Mouse (Mus musculus) thymus, postnatal 4 days (tissue): ENCODE results near the gene Rnf43.

Experiments
- DNase-seq: peaks from one replicate; pipeline ENCODE4 v3.0.0; 2021

Gene Rnf43

GRCm38 (mm10) chr11:87748132-87749119, 85.9 kb downstream of the Rnf43 start:
- DNase-seq: peak; percentile 86

DNA sequence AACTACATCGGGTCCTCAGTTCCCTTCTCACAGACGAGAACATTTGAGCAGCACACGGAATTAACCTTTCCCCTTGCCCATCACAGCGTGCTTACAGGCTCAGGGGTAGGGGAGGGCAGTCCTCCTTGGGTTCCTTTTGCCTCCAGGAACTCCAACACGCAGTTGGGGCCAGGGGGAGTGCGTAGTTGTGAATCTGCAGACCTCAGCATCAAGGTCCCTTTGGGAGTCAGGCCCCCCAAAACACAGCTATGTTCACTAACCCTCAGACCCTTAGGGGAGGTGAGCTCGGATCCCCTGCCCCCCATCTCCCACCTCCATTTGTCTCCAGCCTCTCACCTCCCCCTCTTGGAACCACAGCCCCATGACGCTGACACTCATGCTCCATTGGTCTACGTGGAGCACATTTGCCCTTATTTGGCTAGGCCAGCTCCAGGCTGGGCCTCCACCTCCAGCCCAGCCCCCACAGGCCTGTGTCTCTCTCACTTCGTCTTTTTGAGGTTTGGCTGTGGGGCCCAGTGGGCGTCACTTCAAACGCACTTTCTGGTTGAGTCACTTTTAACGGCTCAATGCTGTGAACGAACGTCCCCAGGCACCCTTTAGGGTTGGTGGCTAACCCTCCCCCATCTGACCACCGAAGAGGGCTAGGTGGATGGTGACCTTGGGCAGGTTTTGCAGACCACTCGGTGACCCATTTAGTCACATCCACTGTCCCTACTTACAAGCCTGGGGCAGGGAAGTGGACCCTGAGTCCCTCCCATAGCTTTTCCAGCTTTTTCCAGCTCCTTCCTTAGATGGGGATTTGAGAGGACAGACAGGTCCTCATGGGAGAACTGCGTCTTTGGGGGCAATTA, 86.9 kb downstream of the Rnf43 start:
- peak; percentile 90 for DNase-seq

DNA sequence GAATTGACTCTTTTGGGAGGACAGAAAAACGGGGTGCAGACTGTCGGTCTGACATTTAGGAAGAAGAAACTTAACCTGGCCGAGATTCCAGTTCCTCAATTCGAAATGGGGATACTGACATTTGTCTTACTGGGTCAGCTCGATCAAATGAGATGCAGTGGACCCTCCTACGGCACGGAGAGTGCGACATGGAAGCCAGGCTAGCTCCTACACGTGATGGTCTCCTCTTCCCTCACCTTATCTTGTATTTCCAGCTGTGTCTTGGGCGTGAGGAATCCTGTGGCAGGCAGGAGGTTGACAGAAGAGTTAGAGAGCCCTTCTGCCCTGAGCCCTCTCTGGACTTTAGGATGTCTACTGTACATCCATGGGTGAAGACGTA, 87.5 kb downstream of the Rnf43 start:
- no peak for DNase-seq

DNA sequence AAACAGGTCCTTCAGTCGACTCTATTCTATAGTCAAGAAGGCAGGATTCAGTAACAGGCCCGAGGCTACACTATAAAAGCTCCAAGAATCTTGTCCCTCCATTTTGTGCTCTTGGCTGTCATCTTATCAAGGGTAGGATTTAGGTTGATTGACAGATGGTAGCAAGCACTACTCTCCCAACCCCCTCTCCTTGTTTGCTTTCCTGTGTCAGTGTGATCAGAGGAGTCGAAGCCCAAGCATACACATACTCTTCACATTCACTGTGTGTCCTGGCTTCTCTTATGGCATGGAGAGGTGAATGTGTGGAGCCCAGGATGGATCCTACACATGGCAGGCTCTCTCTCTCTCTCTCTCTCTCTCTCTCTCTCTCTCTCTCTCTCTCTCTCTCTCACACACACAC, 88.0 kb downstream of the Rnf43 start:
- peak; percentile 56 for DNase-seq

GRCm38 (mm10) chr11:87751031-87751430, 88.5 kb downstream of the Rnf43 start:
- peak; percentile 67 for DNase-seq

DNA sequence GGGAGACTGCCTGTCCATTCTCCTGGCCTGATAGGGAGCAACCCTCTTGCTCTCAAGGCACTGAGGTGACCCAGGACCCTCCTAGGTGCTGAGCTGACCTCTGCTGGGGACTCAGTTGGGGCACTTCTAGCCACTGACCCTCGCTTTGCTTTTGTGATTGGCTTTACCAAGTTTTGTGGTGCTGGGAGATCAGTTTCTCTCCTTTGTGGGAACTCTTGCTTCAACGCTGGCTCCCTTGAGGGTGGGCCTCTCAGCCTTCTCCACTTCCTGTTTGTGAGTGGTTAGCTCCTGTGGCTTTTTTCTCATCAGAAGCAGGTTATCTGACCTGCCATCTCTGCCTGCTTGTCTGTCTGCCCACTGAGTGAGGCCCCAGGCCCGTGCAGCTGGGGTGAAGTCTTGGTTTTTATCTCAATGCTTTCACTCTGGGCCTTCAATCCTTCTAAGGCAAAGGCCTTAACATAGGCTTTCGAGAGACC, 89.0 kb downstream of the Rnf43 start:
- peak; percentile 81 for DNase-seq

GRCm38 (mm10) chr11:87752307-87752706, 89.8 kb downstream of the Rnf43 start:
- DNase-seq: no peak

DNA sequence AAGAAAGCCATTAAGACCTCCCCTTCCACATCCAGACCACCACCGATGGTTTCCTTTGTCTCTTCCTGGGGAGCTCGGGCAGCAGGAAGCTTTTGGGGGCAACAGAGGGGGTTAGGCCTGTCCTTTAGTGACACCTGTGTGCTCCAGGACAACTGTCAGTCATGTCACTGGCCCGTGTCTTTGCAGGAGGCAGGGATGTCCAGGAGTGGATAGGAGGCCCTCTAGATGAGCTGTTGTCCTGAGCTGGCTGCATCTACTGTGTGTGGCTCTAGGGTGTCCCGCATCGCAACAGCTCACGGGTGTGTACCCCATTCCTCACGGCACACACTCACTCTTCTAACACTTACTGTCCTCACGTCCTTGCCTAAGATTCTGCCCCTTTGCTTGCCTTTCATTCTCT, 90.7 kb downstream of the Rnf43 start:
- peak; percentile 59 for DNase-seq

DNA sequence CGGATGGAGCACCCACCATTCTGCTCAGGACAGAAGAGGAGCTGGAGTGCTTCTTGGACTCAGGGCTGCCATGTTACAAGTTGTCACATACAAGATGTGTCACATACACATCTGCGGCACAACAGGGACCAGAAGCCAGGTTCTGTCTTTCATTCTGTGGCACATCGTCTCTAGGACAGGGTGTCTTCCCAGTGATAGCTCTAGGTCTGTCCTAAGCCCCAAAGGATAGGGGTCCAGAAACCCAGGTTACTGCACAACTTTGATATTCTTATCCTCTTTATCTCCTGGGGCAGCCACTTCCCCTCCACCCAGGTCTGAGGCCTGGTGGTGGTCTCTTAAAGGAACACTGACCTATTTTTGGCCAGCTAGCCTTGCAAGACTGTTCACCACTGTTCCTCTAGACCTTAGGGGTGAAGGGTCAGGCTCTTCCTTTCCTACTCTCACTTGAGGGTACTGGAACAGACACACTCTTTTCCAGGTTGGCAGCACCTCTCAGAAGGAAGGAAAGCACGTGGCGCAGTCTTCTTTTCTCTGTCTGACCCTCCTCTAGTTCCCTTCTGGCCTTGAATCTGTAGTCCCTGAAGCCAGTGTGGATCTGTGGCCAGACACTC, 91.5 kb downstream of the Rnf43 start:
- peak; percentile 56 for DNase-seq

DNA sequence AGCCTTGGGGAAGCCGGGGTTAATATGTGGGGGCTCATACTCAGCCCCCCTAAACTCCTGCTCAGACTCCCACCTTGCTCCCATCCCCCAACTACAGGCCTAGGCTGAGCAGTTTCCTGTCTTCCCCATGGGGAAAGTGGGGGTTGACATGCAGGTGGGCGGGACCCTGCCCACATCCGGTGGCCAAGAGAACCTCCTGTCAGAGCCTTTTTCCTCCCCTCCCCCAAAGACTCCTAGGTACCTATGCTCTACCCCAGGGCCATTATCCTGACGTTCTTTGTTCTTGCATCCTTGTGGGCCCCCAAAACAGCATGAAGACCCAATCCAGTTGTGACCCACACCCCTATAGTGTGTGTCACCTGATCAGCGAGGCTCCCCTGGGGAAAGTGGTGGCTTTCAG, 92.1 kb downstream of the Rnf43 start:
- peak; percentile 89 for DNase-seq

DNA sequence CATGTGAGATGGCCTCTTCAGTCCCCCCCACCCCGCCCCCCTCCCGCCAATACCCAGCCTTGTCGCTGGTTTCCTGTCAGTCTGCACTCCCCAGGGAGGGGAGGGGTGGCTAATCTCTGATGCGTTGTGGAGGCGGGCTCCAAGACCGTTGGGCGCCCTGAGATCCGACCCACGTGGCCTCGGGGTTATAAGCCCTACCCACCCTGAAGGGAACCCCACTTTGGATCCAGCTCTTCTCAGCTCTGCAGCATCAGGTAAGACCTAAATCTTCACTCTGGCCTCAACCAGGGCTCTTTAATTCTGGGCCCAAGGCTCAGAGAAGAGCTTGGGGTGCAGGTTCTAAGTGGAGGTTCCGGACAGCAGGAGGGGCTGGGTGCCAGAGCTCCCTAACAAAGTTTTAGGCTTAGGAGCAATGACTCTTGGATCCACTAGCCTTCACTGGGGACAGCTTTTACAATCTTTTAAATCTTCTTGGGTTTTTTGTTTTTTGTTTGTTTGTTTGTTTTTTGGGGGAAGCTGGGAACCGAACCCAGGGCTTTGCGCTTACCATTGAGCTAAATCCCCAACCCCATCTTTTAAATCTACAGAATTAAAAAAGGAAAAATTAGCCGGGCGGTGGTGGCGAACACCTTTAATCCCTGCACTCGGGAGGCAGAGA, 93.0 kb downstream of the Rnf43 start:
- DNase-seq: peak; percentile 96

DNA sequence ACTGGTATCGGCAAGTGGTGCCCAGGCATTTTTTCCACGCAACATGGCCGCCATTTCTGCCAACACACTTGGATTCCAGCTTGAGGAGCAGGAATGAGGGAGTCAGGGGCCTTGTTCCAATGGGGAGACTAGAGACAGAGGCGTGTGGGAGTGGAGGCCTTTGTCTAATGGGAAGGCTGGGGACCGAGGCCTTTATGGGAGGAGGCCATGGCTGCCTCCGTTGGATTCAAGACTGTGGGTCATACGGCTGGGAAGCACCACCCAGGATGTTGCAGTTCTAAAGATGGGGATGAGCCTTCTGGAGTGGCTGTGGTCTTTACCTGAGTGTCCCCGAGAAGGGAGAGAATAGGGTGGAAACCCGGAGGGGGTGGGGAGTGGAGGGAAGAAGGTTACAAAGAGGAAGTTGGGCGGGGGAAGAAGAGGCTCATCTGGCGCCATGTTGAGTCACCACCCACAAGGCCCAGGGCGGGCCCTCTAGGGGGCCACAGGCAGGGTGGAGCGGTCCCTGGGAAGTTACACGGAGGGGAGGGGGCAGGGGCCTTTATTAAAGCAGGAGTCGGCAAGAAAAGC, 93.8 kb downstream of the Rnf43 start:
- DNase-seq: peak; percentile 81

DNA sequence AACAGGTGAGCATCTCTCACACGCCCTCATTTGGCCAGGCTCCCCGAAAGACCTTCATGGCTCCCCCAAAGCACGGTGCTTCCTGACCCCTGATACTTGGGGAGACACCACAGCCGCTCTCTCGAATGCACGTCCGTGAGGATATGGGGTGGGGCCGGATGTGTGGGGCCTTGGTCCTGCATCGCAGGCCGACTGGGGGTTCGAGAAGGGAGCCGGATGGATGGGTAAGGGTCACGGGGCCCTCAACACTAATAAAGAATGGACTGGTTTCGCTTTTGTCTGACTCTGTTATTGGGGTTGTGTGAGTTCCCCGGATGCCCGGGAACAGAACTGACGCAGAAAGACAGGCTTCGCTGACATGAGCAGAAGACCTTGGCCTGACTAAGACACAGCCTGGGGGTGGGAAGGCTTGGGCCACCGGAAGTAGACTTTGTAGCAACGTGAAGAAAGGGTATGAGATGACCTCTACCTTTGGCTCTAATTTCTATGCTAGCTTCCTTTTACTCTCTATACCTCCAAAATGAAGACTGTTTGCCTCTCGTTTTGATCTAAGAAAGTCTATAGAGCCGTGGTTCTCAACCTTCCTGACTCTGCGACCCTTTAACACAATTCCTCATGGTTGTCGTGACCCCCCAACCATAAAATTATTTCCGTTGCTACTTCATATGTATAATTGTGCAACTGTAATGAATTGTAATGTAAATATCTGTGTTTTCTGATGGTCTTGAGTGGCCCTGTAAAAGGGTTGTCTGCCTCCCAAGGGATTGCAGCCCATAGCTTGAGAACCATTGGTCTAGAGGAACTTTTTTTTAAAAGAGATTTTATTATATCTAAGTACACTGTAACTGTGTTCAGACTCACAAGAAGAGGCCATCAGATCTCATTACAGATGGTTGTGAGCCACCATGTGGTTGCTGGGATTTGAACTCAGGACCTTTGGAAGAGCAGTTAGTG, 94.8 kb downstream of the Rnf43 start:
- peak; percentile 72 for DNase-seq

GRCm38 (mm10) chr11:87758161-87758911, 95.8 kb downstream of the Rnf43 start:
- peak; percentile 56 for DNase-seq

DNA sequence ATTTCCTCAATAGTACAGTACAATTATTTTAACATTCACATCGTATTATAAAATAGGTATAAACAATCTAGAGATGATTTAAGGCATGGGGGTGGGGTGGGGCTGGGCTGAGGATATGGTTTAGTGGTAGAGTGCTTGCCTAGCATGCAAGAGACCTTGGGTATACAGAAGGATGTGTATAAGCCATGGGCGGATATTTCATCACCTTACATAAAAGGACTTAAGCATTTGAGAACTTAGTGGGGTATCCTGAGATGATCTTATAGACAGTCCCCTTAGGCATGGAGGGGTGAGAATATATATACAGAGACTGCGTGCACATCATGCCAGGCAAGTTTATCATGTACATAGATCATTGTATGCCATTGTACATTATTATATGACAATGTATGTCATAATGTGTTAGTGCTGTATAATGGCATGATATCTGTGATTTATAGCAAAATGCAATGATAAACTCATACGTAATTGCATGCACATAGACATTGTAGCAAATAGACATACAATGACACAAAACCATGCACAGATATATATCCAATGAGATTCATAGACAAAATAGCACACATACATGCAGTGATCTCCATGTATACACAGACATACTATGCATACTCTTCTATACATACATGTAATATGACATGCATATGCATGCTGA, 96.6 kb downstream of the Rnf43 start:
- DNase-seq: peak; percentile 27

GRCm38 (mm10) chr11:87759609-87760005, 97.1 kb downstream of the Rnf43 start:
- DNase-seq: peak; percentile 93

GRCm38 (mm10) chr11:87760301-87761081, 98.0 kb downstream of the Rnf43 start, which contains the start of gene Tspoap1:
Tspoap1 (plus strand) TSS chr11:87760541.
- DNase-seq: peak; percentile 74

DNA sequence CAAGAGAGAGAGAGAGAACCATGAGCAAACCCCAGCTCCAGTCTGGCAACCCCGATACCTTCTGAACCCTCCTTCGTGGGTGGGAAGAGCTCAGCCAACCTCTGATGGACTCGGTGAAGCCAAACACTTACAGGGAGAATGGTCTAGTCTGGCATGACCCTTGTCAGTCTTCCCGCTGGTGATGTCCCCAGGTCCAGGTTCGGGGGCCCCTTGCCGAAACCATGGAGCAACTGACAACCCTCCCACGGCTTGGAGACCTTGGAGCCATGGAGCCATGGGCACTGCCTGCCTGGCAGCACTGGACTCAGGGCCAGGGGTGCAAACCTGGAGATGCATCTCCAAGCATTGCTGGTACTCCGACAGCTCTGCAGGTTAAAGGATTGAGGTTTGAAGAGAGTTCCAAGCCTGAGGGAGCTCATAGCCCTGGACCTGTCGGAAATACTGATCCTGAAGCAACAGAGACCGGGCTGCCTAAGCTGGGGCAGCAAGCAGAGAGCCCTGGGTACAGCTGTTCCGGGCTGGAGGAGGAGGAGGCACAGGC, 98.7 kb downstream of the Rnf43 start:
- DNase-seq: peak; percentile 50
